Mouse (Mus musculus): Measurements from ENCODE around the gene Rara. TPM values are rescaled to one million over a fixed set of nuclear protein-coding genes. Genes with fewer than 3 reads are reported as not detected.

The Rara gene
- total and polyA plus RNA-seq, 3 experiments = 10.1 to 12.8 (median 10.9) TPM

DNA sequence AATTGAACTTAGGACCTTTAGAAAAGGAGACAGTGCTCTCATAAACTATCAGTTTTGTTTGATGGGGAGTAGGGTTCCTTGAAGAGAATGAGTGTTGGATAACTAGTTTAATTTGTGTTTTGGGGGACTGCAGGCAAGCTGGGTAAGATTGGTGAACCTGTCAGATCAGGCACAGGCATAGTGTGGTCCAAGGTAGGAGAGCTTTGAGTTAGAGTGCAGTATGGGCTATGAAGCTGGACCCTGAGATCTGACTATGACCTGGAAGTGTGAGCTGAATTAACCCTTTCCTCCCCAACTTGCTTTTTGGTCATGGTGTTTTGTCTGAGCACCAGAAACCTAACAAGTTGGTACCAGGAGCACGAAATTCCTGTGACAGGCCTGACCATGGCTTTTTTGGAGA is 86.2 kb downstream of the Rara start:
- H3K4me3 ChIP-seq = no peak overlapping the region
- H3K27me3 ChIP-seq (ENCODE audit: control insufficient read depth, insufficient read depth, low read length) = no peaks in the 10 kb centered on the region
- no peaks in the 10 kb centered on the region for H3K79me2 ChIP-seq (replicated peaks; ENCODE audit: control insufficient read depth, insufficient read depth, low read length)
- no peaks in the 10 kb centered on the region for H3K36me3 ChIP-seq (ENCODE audit: control insufficient read depth, insufficient read depth, low read length)
- no peak overlapping the region for H3K27ac ChIP-seq
- no peak for DNase-seq
- intact Hi-C loops (cut with DNase I) = no loop called here
- no peaks in the 10 kb centered on the region for H3K4me1 ChIP-seq (ENCODE audit: control insufficient read depth, insufficient read depth, low read length)
- 97% methylated on average over 1 of the region's 1 CpGs for WGBS
- no peak for TF ChIP-seq CTCF (IDR thresholded peaks at IDR 0.05)
- H3K9ac ChIP-seq (ENCODE audit: low read depth, low read length) = no peak overlapping the region

DNA sequence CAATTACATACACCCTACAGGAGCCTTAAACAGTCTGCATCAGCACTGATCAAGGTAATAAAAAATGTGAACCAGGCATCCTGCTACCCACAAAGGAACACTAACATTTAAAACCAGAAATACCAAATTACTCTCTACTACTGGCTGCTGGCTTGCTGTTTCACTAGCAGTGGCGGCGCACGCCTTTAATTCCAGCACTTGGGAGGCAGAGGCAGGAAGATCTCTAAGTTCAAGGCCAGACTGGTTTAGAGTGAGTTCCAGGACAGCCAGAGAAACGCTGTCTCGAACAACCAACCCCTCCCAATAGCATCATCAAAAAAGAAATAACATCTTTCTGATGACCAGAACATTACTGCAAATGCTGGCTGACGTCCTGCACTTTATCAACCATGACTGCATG is 92.2 kb downstream of the Rara start:
- Histone ChIP-seq H3K9ac (ENCODE audit: low read depth, low read length) (no peak overlapping the region), H3K4me3 (no peak overlapping the region), H3K4me1 (ENCODE audit: control insufficient read depth, insufficient read depth, low read length) (no peaks in the 10 kb centered on the region), H3K27me3 (ENCODE audit: control insufficient read depth, insufficient read depth, low read length) (no peaks in the 10 kb centered on the region), H3K79me2 (replicated peaks; ENCODE audit: control insufficient read depth, insufficient read depth, low read length) (no peaks in the 10 kb centered on the region), H3K27ac (no peak overlapping the region), H3K36me3 (ENCODE audit: control insufficient read depth, insufficient read depth, low read length) (no peaks in the 10 kb centered on the region)
- WGBS = 93% methylated on average over 6 of the region's 6 CpGs
- no peak for TF ChIP-seq POLR2A (IDR thresholded peaks at IDR 0.05; ENCODE audit: insufficient read depth, low read depth, low read length)
- TF ChIP-seq CTCF (IDR thresholded peaks at IDR 0.05) = no peak
- TF ChIP-seq EP300 (IDR thresholded peaks at IDR 0.05; ENCODE audit: insufficient read depth, low read depth, low read length) = no peak
- intact Hi-C loops (cut with DNase I) = no loop called here
- DNase-seq = no peak

DNA sequence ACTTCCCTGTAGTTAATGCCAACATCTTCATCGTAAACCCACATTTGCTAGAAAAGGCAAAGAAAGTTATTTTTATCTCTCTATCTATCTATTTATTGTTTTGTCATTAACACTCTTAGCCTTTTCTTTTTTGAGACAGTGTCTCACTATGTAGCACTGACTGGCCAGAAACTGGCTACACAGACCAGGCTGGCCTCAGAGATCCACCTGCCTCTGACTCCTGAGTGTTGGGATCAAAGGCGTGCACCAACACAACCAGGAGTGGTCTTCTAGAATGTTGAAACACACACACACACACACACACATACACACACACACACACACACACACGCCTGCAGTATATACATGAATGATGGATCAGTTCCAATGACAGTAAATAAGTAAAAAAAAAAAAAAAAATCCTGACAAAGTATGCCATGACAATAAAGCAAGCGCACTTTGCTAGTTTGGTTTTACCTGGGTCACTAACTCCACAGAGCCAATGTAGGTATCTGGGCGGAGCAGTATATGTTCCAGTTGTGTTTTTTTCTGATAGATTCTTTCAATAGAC is 94.8 kb downstream of the Rara start:
- Histone ChIP-seq H3K27ac (no peak overlapping the region), H3K27me3 (ENCODE audit: control insufficient read depth, insufficient read depth, low read length) (no peaks in the 10 kb centered on the region), H3K9ac (ENCODE audit: low read depth, low read length) (no peak overlapping the region), H3K4me3 (no peak overlapping the region), H3K36me3 (ENCODE audit: control insufficient read depth, insufficient read depth, low read length) (no peaks in the 10 kb centered on the region), H3K4me1 (ENCODE audit: control insufficient read depth, insufficient read depth, low read length) (no peaks in the 10 kb centered on the region), H3K79me2 (replicated peaks; ENCODE audit: control insufficient read depth, insufficient read depth, low read length) (no peaks in the 10 kb centered on the region)
- WGBS = 85% methylated on average over 5 of the region's 5 CpGs
- DNase-seq = no peak
- intact Hi-C loops (cut with DNase I) = no loop called here
- no peak for TF ChIP-seq EP300 (IDR thresholded peaks at IDR 0.05; ENCODE audit: insufficient read depth, low read depth, low read length)
- no peak for TF ChIP-seq POLR2A (IDR thresholded peaks at IDR 0.05; ENCODE audit: insufficient read depth, low read depth, low read length)
- TF ChIP-seq CTCF (IDR thresholded peaks at IDR 0.05) = no peak

DNA sequence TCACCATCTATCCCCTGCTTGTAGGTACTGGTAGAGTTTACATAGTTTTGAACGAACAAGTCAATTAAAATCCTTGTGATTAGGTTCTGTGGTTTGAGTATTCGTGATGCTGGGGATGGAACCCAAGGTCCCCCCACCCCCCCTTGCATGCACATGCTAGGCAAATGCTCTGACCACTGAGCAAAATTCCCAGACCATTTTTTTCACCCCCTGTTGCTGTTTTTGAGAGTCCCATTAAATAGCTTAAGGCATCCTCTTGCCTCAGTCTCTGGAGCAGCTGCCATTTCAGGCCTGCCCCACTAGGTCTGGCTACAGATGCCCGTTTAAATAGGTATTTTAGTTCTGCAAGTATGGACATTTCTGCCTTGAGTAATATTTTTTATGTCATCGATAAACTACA is 95.5 kb downstream of the Rara start:
- no peaks in the 10 kb centered on the region for H3K4me1 ChIP-seq (ENCODE audit: control insufficient read depth, insufficient read depth, low read length)
- WGBS = 9% methylated on average over 4 of the region's 4 CpGs
- H3K36me3 ChIP-seq (ENCODE audit: control insufficient read depth, insufficient read depth, low read length) = no peaks in the 10 kb centered on the region
- no peak for DNase-seq
- no peaks in the 10 kb centered on the region for H3K79me2 ChIP-seq (replicated peaks; ENCODE audit: control insufficient read depth, insufficient read depth, low read length)
- H3K27ac ChIP-seq = no peak overlapping the region
- H3K9ac ChIP-seq (ENCODE audit: low read depth, low read length) = no peak overlapping the region
- intact Hi-C loops (cut with DNase I) = no loop called here
- no peak overlapping the region for H3K4me3 ChIP-seq
- TF ChIP-seq CTCF (IDR thresholded peaks at IDR 0.05) (no peak), EP300 (IDR thresholded peaks at IDR 0.05; ENCODE audit: insufficient read depth, low read depth, low read length) (no peak), POLR2A (IDR thresholded peaks at IDR 0.05; ENCODE audit: insufficient read depth, low read depth, low read length) (no peak)
- no peaks in the 10 kb centered on the region for H3K27me3 ChIP-seq (ENCODE audit: control insufficient read depth, insufficient read depth, low read length)

DNA sequence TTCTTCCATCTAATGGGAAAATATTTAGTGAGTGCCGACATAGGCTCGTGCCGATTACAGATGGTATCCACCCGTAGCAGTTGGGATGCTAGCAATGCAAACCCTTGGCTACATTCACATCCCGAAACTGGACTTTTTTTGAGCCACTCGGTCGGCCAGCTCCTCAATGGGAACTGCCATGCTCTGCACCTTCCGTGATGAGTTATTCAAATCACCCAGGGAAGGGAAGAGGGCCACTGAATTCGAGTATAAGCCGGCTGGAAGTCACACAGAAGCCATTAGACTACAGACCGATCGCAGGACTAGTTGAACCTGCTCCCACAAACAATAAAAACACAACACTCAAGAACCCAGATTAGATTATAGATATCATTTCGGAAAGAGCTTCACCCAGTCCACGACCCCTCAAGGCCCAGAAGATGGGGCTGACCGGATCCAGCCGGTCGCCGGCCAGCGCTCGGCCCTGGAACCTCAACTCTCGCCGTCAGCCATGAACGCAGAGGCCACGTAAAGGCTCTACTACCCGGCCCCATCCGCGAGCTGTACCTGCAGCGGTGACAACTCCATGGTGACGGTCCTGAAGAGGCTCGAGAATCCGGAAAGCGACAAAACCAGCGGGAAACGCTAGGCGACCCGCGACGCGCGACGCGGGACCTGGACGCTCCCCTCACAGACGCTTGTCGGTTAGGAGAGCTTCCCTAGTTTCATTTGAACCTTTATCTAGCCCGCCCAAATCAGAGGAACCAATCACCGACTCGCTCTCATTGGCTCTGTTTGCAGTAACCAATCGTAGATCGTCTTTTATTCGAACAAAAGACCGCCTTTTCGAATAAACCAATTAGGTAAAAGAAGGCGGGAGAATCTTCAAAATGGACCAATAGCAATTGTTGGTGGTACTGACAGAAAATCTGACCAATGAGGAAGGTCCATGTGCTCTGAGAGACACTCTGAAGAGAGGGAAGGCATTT is 96.2 kb downstream of the Rara start, which contains the start of gene Top2a:
Gene Top2a (minus strand): TSS at position 690 of the 968 bp plus-strand sequence.
- intact Hi-C loops (cut with DNase I) = no loop called here
- H3K4me3 ChIP-seq = peak within 1 kb of the TSS; percentile 62
- peak within 1 kb of the TSS; percentile 28; the same call in 1 of the 2 replicates for H3K27ac ChIP-seq
- peak; percentile 93 to 95 for DNase-seq
- no peaks in the 10 kb centered on the region for H3K79me2 ChIP-seq (replicated peaks; ENCODE audit: control insufficient read depth, insufficient read depth, low read length)
- H3K4me1 ChIP-seq (ENCODE audit: control insufficient read depth, insufficient read depth, low read length) = no peaks in the 10 kb centered on the region
- H3K36me3 ChIP-seq (ENCODE audit: control insufficient read depth, insufficient read depth, low read length) = no peaks in the 10 kb centered on the region
- WGBS = under 1% methylated on average over 54 of the region's 54 CpGs
- TF ChIP-seq POLR2A (IDR thresholded peaks at IDR 0.05; ENCODE audit: insufficient read depth, low read depth, low read length) = peak; percentile 40
- TF ChIP-seq CTCF (IDR thresholded peaks at IDR 0.05) = no peak
- peak within 1 kb of the TSS; percentile 30 for H3K9ac ChIP-seq (ENCODE audit: low read depth, low read length)
- no peaks in the 10 kb centered on the region for H3K27me3 ChIP-seq (ENCODE audit: control insufficient read depth, insufficient read depth, low read length)

Other genes with a start within 250 kb of the Rara start
- gene Psmd3, start 245.3 kb upstream of the Rara start, total RNA-seq (2021) = 100 to 1,000 TPM in 1 of 2 experiments, 10 to 100 TPM in 1; 89.5 to 105 TPM
- 144 and 173 TPM in 2 replicates for gene Psmd3, start 245.3 kb upstream of the Rara start, polyA plus RNA-seq (2012; rRNA removed)
- gene Csf3, start 226.6 kb upstream of the Rara start, total RNA-seq (2021) = not detected
- gene Csf3, start 226.6 kb upstream of the Rara start, polyA plus RNA-seq (2012; rRNA removed) = not detected in 2 replicates
- 10 to 100 TPM; 41.6 to 48.1 TPM for gene Med24, start 198.4 kb upstream of the Rara start, total RNA-seq (2021)
- 54.5 and 65.2 TPM in 2 replicates for gene Med24, start 198.4 kb upstream of the Rara start, polyA plus RNA-seq (2012; rRNA removed)
- gene Thra, start 187.2 kb upstream of the Rara start, total RNA-seq (2021) = 100 to 1,000 TPM; 103 to 105 TPM
- gene Thra, start 187.2 kb upstream of the Rara start, polyA plus RNA-seq (2012; rRNA removed) = 89.4 and 104 TPM in 2 replicates
- 100 to 1,000 TPM in 1 of 2 experiments, 10 to 100 TPM in 1; 35.5 to 111 TPM for gene Nr1d1, start 152.5 kb upstream of the Rara start, total RNA-seq (2021)
- gene Nr1d1, start 152.5 kb upstream of the Rara start, polyA plus RNA-seq (2012; rRNA removed) = 190 and 208 TPM in 2 replicates
- 10 to 100 TPM; 68.9 to 75.3 TPM for gene Msl1, start 132.3 kb upstream of the Rara start, total RNA-seq (2021)
- gene Msl1, start 132.3 kb upstream of the Rara start, polyA plus RNA-seq (2012; rRNA removed) = 21.9 and 44.4 TPM in 2 replicates
- gene Casc3, start 122.9 kb upstream of the Rara start, total RNA-seq (2021) = 10 to 100 TPM; 18.7 to 20.7 TPM
- gene Casc3, start 122.9 kb upstream of the Rara start, polyA plus RNA-seq (2012; rRNA removed) = 17.5 and 25.2 TPM in 2 replicates
- gene Rapgefl1, start 91.0 kb upstream of the Rara start, total RNA-seq (2021) = under 1 TPM; 0.50 to 0.77 TPM
- 2.8 and 3.0 TPM in 2 replicates for gene Rapgefl1, start 91.0 kb upstream of the Rara start, polyA plus RNA-seq (2012; rRNA removed)
- gene Wipf2, start 64.2 kb upstream of the Rara start, total RNA-seq (2021) = 1 to 10 TPM; 9.1 to 9.6 TPM
- gene Wipf2, start 64.2 kb upstream of the Rara start, polyA plus RNA-seq (2012; rRNA removed) = 4.0 and 5.1 TPM in 2 replicates
- under 1 TPM; 0.13 to 0.32 TPM for gene Cdc6, start 20.0 kb upstream of the Rara start, total RNA-seq (2021)
- 0.14 and 0.26 TPM in 2 replicates for gene Cdc6, start 20.0 kb upstream of the Rara start, polyA plus RNA-seq (2012; rRNA removed)
- under 1 TPM; 0.27 to 0.31 TPM for gene Gjd3, start 55.2 kb downstream of the Rara start, total RNA-seq (2021)
- gene Gjd3, start 55.2 kb downstream of the Rara start, polyA plus RNA-seq (2012; rRNA removed) = 0.94 and 1.6 TPM in 2 replicates
- 1 to 10 TPM; 1.4 to 2.3 TPM for gene Top2a, start 96.4 kb downstream of the Rara start, total RNA-seq (2021)
- 0.27 and 0.56 TPM in 2 replicates for gene Top2a, start 96.4 kb downstream of the Rara start, polyA plus RNA-seq (2012; rRNA removed)
- 10 to 100 TPM; 81.8 to 84.2 TPM for gene Igfbp4, start 113.4 kb downstream of the Rara start, total RNA-seq (2021)
- gene Igfbp4, start 113.4 kb downstream of the Rara start, polyA plus RNA-seq (2012; rRNA removed) = 163 and 216 TPM in 2 replicates
- gene Tns4, start 161.5 kb downstream of the Rara start, total RNA-seq (2021) = under 1 TPM; 0.16 to 0.23 TPM
- gene Tns4, start 161.5 kb downstream of the Rara start, polyA plus RNA-seq (2012; rRNA removed) = 0.49 and 1.1 TPM in 2 replicates
- gene Ccr7, start 227.3 kb downstream of the Rara start, total RNA-seq (2021) = under 1 TPM; 0.29 to 0.59 TPM
- gene Ccr7, start 227.3 kb downstream of the Rara start, polyA plus RNA-seq (2012; rRNA removed) = 2.6 and 2.7 TPM in 2 replicates

Data from heart, adult 2 months (tissue).